Mouse (Mus musculus) limb, embryonic 11.5 days (tissue): ENCODE measurements around the gene Dzip3. TPM values are rescaled to one million over a fixed set of nuclear protein-coding genes. Genes with fewer than 3 reads are reported as not detected.

ENCODE experiments used
- ATAC-seq: fragments of 200-750 bp; cut with Nextera tagmentation; 2 replicates; pipeline ENCODE4 v1.8.0; 2017; ENCODE audit warnings: low read depth; ENCODE audit not compliant: insufficient number of reproducible peaks, low FRiP score, low TSS enrichment
- DNase-seq: peaks from one replicate; pipeline ENCODE4 v3.0.0-alpha.2; 2015; ENCODE audit warnings: low spot score
- H3K27ac ChIP-seq: fragments of 300-500 bp; sonication (generic); replicated peaks from 2 replicates; pipeline ENCODE4 v1.5.1; 2014; ENCODE audit warnings: low read depth, mild to moderate bottlenecking, low read length
- H3K27me3 ChIP-seq: fragments of 300-500 bp; sonication (generic); 2 replicates; pipeline ENCODE4 v1.6.1; 2014; ENCODE audit warnings: mild to moderate bottlenecking, low read length, mixed read lengths; ENCODE audit not compliant: control insufficient read depth, insufficient read depth
- H3K36me3 ChIP-seq: fragments of 300-500 bp; sonication (generic); 2 replicates; pipeline ENCODE4 v1.6.1; 2014; ENCODE audit warnings: mild to moderate bottlenecking, low read length, moderate library complexity, mixed read lengths; ENCODE audit not compliant: control insufficient read depth, insufficient read depth
- H3K4me1 ChIP-seq: fragments of 300-500 bp; sonication (generic); 2 replicates; pipeline ENCODE4 v1.6.1; 2014; ENCODE audit warnings: low read length, mixed read lengths; ENCODE audit not compliant: control insufficient read depth, insufficient read depth
- H3K4me2 ChIP-seq: fragments of 300-500 bp; sonication (generic); 2 replicates; pipeline ENCODE4 v1.6.1; 2014; ENCODE audit warnings: low read depth, mild to moderate bottlenecking, moderate library complexity; ENCODE audit not compliant: severe bottlenecking
- H3K4me3 ChIP-seq: fragments of 300-500 bp; sonication (generic); 2 replicates; pipeline ENCODE4 v1.5.1; 2014; ENCODE audit warnings: low read depth, low read length
- H3K9ac ChIP-seq: fragments of 300-500 bp; sonication (generic); 2 replicates; pipeline ENCODE4 v1.6.1; 2014; ENCODE audit warnings: mild to moderate bottlenecking, low read length
- H3K9me3 ChIP-seq: fragments of 300-500 bp; sonication (generic); 2 replicates; pipeline ENCODE4 v1.6.1; 2016; ENCODE audit warnings: low read length; ENCODE audit not compliant: control insufficient read depth
- WGBS: fragments of 180-500 bp; shearing (Covaris S2); extraction: QIAGEN DNeasy Blood & Tissue Kit; methylation state at CpG from one replicate; pipeline ENCODE4 v1.1.7; 2014; 5-methylcytosine and 5-hydroxymethylcytosine counted together
- polyA plus RNA-seq: library from polyadenylated mRNA; unstranded; fragments of >200 nt; fragmentation: Nextera tagmentation; extraction: Ambion mirVana; gene quantifications from 2 replicates; pipeline ENCODE4 v1.2.1, GENCODE M21; 2014

Dzip3 gene
- polyA plus RNA-seq, 1 experiment from 2014 or later: 49.8 TPM

- H3K27ac ChIP-seq: no peak overlapping the region
- WGBS: 95% methylated on average over 3 of the region's 3 CpGs
- no peaks in the 10 kb centered on the region for H3K9me3 ChIP-seq
- no peaks in the 10 kb centered on the region for H3K27me3 ChIP-seq
- no peak overlapping the region for H3K4me3 ChIP-seq
- ATAC-seq: no peak
- no peak for DNase-seq
- no peaks in the 10 kb centered on the region for H3K4me1 ChIP-seq
- no peak overlapping the region for H3K9ac ChIP-seq
- no peak overlapping the region for H3K4me2 ChIP-seq
- H3K36me3 ChIP-seq: no peaks in the 10 kb centered on the region
Observed at GRCm38 (mm10) chr16:48913206-48913605, 80.8 kb downstream of the Dzip3 start.

- Histone ChIP-seq H3K36me3 (no peaks in the 10 kb centered on the region), H3K4me3 (no peak overlapping the region)
- WGBS: 87% methylated on average over 1 of the region's 1 CpGs
Observed at GRCm38 (mm10) chr16:48911184-48911583, 82.8 kb downstream of the Dzip3 start.

GRCm38 (mm10) chr16:48899868-48900267 lies 94.1 kb downstream of the Dzip3 start:
- Histone ChIP-seq H3K4me2 (no peak overlapping the region), H3K4me3 (no peak overlapping the region), H3K4me1 (no peaks in the 10 kb centered on the region), H3K9me3 (no peaks in the 10 kb centered on the region), H3K36me3 (no peaks in the 10 kb centered on the region), H3K27me3 (no peaks in the 10 kb centered on the region), H3K27ac (no peak overlapping the region), H3K9ac (no peak overlapping the region)
- DNase-seq (no peak), ATAC-seq (no peak)
- 63% methylated on average over 1 of the region's 1 CpGs for WGBS

More at GRCm38 (mm10) chr16:48911184-48911583, 82.8 kb downstream of the Dzip3 start:
- Histone ChIP-seq H3K9ac (no peak overlapping the region), H3K4me2 (no peak overlapping the region), H3K27ac (no peak overlapping the region), H3K27me3 (no peaks in the 10 kb centered on the region), H3K4me1 (no peaks in the 10 kb centered on the region), H3K9me3 (no peaks in the 10 kb centered on the region)
- DNase-seq (no peak), ATAC-seq (no peak)

GRCm38 (mm10) chr16:48890733-48891132 lies 103.2 kb downstream of the Dzip3 start:
- ATAC-seq (no peak), DNase-seq (no peak)
- Histone ChIP-seq H3K4me1 (no peaks in the 10 kb centered on the region), H3K27me3 (no peaks in the 10 kb centered on the region), H3K36me3 (no peaks in the 10 kb centered on the region), H3K27ac (no peak overlapping the region), H3K9me3 (no peaks in the 10 kb centered on the region), H3K4me3 (no peak overlapping the region), H3K4me2 (no peak overlapping the region), H3K9ac (no peak overlapping the region)
- 71% methylated on average over 2 of the region's 2 CpGs for WGBS

Other genes with a start within 250 kb of the Dzip3 start
- gene Trat1, start 222.1 kb downstream of the Dzip3 start, polyA plus RNA-seq: not detected in 2 replicates
- not detected in 2 replicates for gene Retnlb, start 177.3 kb downstream of the Dzip3 start, polyA plus RNA-seq
- gene Retnla, start 151.6 kb downstream of the Dzip3 start, polyA plus RNA-seq: not detected in 2 replicates
- gene Retnlg, start 121.5 kb downstream of the Dzip3 start, polyA plus RNA-seq: not detected in 2 replicates
- gene Cip2a, start within 50 bp of the Dzip3 start, polyA plus RNA-seq: 53.9 and 55.8 TPM in 2 replicates
- gene Myh15, start 63.3 kb upstream of the Dzip3 start, polyA plus RNA-seq: 0.23 and 0.57 TPM in 2 replicates